Mouse (Mus musculus) mature B cell (primary cell): ENCODE results near the gene Itm2b.

ENCODE experiments used
- in situ Hi-C: fragments of 300-500 bp; cut with MboI; formaldehyde crosslinking; loops from 2 replicates; pipeline ENCODE4 v1.14.3; 2019

Itm2b gene

DNA sequence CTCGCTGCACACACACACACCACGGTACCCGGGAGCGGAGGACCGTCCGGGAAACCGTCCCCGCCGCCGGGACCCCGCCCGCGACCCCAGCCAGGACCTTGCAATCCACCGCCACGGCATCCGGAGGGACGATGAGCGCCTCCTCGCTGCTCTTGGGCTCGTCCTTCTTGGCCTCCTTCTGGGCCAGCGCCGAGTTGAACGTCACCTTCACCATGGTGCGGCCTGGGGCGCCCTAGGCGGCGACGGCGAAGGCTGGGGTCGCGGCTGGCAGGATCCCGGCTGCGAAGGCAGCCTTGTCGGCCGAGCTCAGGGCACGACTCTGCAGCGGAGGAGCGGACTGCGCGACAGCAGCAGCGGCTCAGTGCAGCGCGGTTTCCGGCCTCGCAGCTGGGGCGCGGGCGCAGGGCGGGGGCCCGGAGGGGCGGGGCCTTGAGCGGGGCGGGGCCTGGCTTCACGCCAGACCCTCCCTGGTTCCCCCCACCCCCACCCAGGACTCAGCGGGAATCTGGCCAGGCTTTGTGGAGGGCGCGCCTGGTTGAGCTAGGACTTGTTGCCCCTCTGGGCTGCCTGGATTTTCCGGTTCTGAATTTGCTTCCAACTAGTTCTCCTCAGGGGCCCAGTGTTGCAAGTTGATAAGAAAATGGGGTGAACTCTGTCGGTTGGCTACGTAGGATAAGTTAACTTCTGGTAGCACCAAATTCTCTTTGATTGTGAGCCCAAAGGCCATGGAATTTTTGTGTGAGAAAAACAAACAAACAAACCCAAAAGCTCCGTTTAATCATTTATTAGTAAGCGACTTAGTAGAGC lies at the start of gene Itm2b:
Gene Itm2b (minus strand): TSS at position 377 of the 807 bp plus-strand sequence.
- in situ Hi-C loops: no loop called here

DNA sequence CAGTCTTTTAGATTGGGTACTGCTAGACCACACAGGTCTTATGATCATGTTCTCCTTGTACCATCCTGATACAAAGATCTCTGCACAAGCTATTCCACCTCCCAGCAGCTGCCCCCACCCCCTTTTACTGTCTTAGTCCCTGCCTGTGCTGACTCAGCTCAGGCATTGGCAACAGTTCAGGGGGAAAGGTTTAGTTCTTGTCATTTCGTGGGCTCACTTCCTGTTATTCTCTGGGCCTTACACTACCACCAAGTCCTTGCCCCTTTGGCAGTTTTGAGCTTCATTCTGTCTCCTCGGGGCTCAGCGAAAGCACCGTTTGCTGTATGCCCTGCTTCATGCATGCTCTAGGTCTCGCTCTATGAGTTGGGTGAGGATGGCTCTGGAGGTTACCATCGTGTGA lies 48.4 kb upstream of the Itm2b start:
- in situ Hi-C loops: no loop called here

DNA sequence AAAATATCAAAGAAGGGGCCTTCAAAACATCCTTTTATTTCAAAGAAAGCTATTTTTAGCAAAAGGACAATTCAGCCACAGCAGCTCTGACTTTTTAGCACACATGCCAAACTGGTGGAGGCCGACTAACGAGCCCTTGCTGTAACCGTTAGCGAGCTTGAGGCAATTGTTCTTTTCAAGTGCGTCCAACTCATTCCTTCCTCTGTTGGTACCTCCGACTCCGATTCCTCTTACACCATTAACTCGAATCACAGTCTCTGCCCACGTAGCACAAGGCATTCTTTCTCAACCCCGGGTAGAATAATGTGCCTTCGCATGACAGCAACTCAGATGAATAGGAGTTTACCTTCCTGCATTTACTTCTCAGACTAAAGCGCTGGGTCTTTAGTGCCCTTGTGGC lies 45.5 kb upstream of the Itm2b start:
- in situ Hi-C loops: no loop called here

DNA sequence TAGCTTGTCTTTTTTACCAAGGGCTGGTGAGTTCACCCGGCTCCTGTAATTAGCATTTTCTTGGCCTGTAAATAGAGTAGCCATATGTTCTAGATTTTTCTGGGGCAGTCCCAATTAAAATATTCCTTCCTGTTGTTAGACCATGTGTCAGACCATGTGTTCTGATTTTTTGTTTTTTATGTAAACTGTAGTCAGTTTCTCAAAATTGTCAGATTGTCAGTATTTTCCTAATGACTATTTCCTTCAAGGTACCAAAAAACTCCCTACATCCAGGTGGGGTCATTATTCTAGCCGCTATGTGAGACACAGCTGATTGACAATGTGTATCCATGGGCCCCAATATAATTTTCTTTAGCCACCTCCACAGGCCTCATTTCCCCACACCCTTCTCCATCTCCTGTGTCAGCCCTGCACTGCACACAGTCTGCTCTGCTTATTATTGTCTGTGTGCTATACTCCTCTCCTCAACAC lies 40.5 kb upstream of the Itm2b start:
- in situ Hi-C loops: no loop called here

DNA sequence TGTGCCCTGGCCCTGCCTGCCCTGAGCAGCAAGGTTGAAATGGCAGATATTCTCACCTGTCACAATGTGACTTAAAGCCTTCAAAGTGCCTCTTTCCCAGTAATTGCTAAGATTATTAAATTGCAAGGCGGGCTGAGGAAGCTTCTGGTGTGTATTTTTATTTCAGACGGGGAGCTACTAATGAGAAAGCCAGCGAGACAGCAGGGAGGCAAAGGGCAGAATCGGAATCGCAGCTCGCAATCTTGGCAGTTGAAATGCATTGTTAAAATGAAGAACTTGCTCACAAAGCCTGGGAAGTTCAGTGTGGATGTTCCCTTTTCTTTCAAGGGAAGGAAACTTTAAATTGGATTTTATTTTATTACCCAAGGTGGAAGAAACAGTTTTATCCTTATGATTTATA lies 39.9 kb upstream of the Itm2b start:
- in situ Hi-C loops: no loop called here

DNA sequence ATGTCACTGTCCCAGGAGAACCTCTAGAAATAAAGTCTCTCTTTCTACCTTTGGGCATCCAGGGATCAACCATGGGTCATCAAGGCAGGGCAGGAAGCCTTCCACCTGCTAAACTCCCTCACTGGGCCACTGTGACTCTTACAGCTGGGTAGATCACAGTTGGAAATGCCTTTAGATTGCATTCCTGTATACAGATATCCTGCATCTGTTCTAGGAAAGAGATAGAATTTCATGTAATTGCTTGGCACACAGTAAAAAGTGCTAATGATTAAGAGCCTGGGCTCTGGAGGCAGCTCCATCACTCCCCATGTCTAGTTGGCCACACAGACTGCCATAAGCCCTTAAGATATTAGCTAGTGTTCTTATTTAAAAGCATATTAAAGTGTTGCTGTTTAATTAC lies 38.5 kb upstream of the Itm2b start:
- in situ Hi-C loops: no loop called here

DNA sequence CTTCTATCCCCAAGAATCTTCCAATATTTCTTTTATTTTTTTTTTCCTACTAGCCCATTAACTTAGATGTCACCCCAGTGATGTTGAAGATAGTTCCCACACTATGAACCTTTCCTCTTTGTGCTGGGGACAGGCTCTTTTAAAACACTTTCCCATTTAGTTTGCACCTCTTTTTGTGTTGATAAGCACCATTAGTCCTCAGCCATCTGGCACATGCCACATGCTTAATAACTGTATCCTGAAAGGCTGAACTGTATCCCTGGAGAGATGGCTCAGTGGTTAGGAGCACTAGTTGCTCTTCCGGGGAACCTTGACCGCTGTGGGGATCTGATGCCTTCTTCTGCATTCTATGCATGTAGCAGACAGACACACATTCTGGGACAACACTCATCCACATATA lies 37.5 kb upstream of the Itm2b start:
- in situ Hi-C loops: no loop called here

DNA sequence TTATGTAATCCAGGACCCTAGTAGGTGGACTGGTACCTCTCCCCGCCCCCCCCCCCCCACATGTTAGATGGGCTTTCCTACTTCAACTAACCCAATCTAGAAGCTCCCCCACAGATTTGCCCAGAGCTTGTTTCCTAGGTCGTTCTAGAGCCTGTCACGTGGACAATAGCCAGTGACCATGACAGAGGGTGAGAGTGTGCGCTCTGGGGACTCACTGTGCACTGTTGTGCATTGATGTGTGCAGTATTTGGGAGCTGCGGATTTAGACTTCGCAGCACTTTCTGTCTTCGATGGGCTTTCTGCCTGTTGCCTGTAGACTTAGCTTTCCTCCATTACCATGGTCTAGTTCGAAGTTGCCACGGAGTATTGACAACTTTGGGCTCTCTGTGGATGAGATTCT lies 36.5 kb upstream of the Itm2b start:
- in situ Hi-C loops: no loop called here

DNA sequence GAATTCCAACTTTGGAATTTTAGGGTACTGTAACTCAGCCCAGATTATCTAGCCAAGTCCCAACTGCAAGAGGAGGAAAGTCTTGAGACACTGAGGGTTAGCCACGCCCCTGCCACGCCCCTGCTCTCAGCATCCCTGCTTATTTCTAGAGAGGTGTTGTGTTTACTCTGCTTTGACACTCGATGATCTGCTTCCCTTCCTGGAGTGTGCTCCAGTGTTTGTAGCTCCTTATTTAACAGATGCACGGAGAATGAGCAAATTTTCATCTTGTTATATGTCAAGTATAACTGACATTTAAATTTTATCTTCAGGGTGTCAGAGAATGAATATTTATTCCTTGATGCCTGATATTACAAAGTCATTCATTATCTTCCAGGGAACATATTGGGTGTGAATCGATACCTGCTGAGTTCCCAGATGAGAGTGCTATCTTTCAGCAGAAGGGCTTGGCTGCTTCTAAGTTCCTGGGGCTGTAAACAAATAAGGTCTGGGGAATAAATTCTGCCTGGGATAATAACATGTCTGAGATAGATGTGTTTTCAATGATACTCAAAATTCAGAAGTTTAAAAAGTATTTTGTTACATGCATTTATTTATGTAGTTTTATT lies 35.2 kb upstream of the Itm2b start:
- in situ Hi-C loops: no loop called here

DNA sequence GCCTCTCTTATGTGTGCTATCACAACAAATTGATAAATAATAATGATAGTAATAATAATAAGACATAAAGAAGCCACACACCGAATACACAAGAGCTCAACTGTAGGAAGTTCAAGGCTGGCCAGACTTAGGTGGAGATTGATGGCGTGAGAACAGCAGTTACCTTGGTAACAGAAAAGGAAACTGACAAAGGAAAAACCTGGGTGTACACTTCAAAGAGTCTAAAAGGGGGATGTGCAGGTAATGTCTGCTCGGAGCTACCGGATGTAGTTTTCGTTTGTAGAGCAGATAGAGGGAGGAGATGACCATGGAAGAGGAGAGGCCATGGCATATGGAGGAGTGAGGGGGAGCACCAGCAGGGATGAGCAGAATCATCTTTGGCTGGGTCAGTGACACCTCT lies 31.4 kb upstream of the Itm2b start:
- in situ Hi-C loops: no loop called here

DNA sequence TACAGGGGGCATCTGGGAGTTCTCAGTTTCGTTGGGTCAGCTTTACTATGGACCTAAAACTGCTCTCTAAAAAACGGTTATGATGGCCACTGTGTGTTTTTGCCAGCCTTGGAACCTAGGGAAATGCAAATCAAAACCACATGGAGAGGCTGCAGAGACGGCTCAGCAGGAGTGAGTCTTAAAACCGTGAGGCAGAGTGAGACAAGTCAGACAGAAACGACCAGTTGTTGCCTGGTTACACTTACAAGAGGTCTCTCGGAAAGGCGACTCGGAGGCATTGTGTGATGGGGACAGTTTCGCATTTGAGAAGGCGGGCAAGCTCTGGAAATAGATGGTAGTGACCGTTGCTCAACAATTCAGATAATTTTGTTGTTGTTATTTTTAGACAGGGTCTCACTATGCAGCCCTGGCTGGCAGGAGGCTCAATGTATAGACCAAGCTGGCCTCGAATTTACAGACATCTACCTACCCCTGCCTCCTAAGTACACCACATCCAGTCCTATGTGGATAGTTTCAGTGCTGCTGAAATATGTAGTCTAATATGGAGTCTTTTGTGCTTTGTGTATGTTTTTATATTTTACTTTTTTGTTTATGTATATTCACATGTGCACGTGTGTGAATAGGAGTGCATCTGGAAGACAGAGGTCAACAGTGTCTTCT lies 30.4 kb upstream of the Itm2b start:
- in situ Hi-C loops: no loop called here

DNA sequence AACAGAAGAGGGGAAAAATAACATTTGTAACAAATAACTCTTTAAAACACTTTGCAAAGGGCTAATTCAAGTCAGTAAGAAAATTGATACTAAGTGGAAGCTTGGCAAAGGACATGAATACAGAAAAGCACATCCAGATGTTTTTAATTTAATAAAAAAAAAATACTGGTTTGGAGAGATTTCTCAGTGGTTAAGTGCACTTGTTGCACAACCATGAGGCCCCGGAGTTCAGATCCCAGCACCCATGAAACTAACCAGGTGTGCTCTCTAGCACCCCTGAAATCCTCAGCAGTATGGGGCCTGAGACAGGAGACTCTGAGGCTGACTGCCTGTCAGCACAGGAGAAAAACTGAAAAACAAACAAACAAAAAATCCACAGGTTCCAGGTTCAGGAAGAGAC lies 26.6 kb upstream of the Itm2b start:
- in situ Hi-C loops: no loop called here

DNA sequence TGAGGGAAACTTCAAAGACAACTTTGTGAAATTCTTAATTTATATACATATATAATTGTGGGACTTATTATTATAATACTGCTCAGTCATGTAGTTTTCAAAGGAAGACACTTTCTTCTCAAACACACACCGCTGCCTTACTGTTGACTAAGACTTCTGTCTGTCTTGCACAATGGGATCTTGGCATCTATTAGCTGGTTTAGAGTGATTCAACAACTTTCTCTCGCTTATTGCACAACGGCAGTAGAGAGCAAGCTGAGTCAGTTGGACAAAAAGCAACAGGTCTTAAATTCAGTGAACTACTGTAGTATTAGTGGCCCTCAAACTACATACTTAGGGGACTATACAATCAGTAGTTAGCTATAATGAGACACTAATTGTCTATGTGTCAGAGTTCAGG lies 25.0 kb upstream of the Itm2b start:
- in situ Hi-C loops: no loop called here

DNA sequence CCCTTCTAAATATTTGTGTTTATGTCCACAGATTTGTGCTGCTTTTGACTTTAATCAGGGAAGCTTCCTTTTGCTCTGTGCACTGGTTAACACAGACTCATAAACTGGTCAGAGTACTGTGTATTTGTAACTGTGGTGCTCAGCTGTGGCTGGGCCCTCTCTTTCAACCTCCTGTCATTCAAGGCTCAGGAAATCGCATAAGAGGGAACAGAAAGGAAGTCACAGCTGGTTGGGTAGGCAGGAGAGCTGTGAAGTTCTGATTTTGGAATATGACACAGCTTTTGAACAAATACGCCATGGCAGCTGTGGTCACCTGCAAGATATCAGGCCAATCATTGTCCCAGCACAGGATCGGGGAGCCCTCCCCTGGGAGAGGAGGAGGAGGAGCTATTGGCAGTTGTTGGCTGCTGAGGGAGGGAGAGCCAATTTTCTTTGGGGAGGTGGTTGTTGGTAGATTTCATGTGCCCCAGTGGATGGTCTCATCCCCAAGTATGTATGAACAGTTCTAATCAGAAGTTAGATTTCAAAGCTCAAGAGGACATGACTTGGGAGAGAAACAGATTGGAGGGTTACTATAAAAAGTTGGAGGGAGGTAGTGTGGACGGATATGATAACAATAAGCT lies 23.2 kb upstream of the Itm2b start:
- in situ Hi-C loops: no loop called here

DNA sequence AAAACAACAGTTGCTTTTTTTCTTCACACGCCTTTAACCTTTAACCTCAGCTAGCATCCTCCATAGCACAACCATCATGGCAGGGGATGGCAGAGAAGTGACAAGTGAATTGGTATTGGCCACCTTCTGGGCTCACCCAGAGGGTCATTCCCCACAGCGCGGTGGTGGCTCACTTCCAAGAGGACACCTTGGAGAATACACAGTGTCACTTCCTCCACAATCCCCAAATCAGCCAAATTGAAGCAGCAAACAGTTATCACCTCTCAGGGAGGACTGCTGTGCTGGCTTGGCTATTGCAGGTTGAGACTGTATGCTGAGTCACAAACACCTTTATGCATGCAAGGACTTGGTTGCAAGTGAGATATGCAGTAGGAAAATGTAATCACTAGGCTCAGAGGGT lies 18.9 kb upstream of the Itm2b start:
- in situ Hi-C loops: no loop called here

DNA sequence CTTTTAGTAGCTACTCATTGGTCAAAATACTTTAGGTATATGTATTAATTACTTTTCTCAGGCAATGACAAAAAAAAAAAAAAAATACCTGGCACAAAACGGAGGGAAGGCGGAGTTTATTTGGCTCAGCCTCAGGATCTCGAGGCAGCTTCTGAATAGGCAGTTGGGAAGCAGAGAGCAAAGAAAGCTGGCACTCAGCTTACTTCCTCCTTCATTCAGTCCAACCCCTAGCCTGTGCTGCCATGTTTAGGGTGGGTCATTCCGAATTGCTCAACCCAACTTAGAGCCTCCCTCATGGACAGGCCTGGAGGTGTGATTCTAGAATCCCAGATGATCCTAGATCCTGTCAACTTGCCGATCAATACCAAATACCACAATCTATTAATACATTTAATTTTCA lies 18.3 kb upstream of the Itm2b start:
- in situ Hi-C loops: no loop called here

DNA sequence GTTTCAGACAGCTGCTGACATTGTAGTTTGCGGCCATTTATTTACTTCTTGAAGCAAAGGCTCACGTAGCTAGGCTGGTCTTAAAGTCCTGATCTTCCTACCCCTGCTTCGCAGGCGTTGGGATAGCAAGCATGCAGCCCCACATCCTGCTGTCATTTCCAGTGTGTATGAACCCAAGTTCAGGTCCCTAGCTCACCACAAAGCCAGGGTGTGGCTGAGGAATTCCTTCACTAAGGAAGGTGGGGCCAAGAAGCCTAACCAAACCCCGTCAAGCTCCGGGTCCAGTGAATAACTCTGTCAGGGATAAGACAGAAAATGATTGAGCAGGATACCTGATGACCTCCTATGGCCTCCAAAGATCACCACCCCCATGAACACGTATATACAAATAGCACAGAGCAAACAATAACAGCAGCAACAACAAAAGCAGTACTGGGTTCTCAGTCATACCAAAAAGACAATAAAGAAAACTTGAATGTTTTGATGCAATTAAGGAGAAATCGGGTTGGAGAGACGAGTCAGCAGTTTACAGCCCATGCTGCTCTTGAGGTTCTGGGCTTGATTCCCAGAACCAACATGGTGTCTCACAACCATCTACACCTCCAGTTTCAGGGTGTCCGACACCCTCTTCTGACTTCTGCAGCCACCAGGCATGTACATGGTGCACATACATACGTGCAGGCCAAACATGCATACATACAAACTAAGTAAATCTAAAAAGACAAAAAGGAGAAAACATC lies 17.4 kb upstream of the Itm2b start:
- in situ Hi-C loops: no loop called here

DNA sequence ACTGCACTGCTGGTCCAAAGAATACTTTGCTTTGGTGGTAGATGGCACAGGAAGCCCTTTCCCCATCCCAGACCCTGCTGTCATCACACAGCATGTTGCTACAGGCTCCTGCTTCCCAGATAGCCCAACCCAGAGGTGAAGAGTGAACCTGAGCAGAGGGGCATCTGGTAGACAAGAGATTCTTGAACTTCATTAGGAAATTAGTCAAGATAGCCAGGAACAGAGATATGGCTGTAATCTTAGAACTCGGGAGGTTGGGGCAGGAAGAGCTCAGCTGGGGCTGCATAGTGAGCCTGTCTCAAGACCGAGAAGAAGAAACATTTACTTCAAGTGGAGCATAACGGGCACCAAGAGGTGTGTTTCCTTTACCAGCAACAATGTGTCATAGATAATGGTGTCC lies 16.3 kb upstream of the Itm2b start:
- in situ Hi-C loops: no loop called here

DNA sequence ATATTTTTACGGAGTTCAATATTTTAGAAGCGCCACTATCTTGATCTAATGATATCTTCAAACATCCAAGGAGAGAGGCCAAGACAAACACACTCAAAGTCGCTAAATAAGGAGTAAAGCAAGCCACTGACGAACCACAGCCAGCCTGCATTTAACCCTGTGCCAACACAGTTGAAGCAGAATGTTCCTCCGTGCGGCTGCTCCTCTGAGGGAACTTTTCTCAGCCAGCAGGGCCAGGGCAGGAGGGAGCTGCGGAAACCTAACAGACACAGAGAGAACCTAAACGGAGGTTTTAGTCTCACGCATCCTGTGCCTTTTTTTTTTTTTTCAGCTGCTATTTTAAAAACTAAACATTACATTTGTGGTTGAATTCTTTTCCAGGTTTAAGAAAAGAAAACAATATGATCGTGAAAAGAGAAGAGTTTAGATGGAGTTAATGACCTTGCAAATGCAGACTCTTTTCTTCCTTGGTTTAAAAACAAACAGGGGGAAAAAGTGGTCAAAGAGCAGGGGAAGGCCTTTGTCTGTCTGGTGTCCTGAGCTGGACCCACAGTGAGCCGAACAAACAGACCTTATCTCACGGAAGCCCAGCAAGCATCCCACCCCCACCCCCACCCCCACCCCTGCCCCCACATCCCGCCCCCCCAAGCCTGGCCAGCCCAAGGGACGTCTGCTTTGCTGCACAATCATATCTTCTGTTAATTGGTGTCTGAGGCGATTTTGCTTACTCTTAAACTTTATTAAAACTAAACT lies 15.0 kb upstream of the Itm2b start:
- in situ Hi-C loops: no loop called here

DNA sequence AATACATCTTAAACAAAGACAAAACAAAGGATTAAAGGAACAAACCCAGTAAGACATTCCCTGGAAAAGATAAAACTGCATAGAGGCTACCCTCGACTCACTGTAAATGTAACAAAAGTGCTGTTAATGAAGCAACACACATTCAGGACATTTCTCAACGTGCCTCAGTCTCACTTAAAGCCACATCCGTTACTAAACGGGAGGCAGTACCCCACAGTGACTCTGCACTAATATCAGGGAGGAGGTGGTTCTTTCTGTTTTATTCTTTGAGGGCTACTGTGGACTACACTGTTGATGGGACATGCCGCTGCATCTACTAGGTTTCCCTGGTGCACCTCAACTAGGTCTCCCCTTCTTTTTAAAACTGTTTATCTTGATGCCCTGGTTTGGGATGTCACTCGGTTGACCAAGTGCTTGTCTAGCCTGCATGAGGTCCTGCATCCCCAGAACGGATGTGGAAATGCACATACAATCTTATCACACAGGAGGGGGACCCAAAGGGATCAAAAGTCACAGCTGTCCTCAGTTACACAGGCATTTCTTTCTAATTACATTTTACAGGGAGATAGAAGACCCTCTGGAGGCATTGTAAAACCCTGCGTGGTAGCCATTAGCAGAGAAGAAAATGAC lies 13.4 kb upstream of the Itm2b start:
- in situ Hi-C loops: no loop called here

DNA sequence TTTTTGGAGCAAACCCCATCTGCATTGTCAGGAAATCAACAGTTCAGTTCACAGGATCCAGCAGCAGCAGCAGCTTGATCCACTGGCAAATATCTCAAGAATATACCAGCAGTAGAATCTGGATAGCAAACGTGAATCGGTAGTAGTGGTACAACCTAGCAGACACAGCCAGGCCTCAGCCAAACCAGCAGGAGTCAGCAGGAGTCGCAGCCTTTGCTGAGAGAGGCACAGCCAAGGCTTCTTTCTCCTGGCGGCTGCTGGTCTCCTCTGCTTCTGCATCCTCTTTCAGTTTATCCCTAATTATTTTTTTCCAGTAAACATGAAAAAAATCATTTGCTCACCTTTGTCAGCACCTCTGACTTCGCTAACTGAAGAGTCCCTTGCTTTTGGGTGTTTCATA lies 10.7 kb upstream of the Itm2b start:
- in situ Hi-C loops: no loop called here
